Mouse (Mus musculus) heart, adult 2 months (tissue): ENCODE results near the gene S100a14. TPM values are rescaled to one million over a fixed set of nuclear protein-coding genes. Genes with fewer than 3 reads are reported as not detected.

ENCODE experiments used
- DNase-seq, 2 experiments: peaks; one replicate each; pipeline ENCODE4 v3.0.0; 2021
- H3K27ac ChIP-seq: fragments of 200-600 bp; 2 replicates; pipeline ENCODE4 v1.8.1; 2022
- H3K27me3 ChIP-seq: fragments of 200-500 bp; 2 replicates; pipeline ENCODE4 v1.6.1; 2012; ENCODE audit warnings: mild to moderate bottlenecking, low read length, inconsistent platforms, mixed read lengths; ENCODE audit not compliant: control insufficient read depth, insufficient read depth
- H3K36me3 ChIP-seq: fragments of 200-500 bp; 2 replicates; pipeline ENCODE4 v1.6.1; 2012; ENCODE audit warnings: low read length, inconsistent platforms; ENCODE audit not compliant: control insufficient read depth, insufficient read depth
- H3K4me1 ChIP-seq: fragments of 200-500 bp; 2 replicates; pipeline ENCODE4 v1.6.1; 2011; ENCODE audit warnings: low read length; ENCODE audit not compliant: control insufficient read depth, insufficient read depth
- H3K4me3 ChIP-seq: fragments of 200-600 bp; 2 replicates; pipeline ENCODE4 v1.8.1; 2022
- H3K79me2 ChIP-seq: fragments of 200-500 bp; replicated peaks from 2 replicates; pipeline ENCODE4 v1.6.1; 2012; ENCODE audit warnings: mild to moderate bottlenecking, inconsistent platforms, low read length, moderate library complexity, mixed read lengths; ENCODE audit not compliant: control insufficient read depth, insufficient read depth
- H3K9ac ChIP-seq: fragments of 200-500 bp; 2 replicates; pipeline ENCODE4 v1.6.1; 2012; ENCODE audit warnings: low read depth, mild to moderate bottlenecking, control low read depth, inconsistent platforms, low read length, mixed read lengths
- CTCF ChIP-seq: fragments of 200-600 bp; IDR thresholded peaks from 2 replicates; pipeline ENCODE4 v1.8.1; 2022; ENCODE audit warnings: antibody characterized with exemption, mild to moderate bottlenecking, moderate library complexity
- EP300 ChIP-seq: fragments of 200-500 bp; IDR thresholded peaks from 2 replicates; pipeline ENCODE4 v1.6.1; 2011; ENCODE audit warnings: low read depth, low read length, control low read depth; ENCODE audit not compliant: insufficient read depth
- POLR2A ChIP-seq: fragments of 200-500 bp; IDR thresholded peaks from 2 replicates; pipeline ENCODE4 v1.6.1; 2011; ENCODE audit warnings: mild to moderate bottlenecking, low read depth, low read length, control low read depth; ENCODE audit not compliant: insufficient read depth
- WGBS: fragments of 180-500 bp; shearing (Covaris S2); methylation state at CpG from one replicate; pipeline ENCODE4 v1.1.7; 2018; 5-methylcytosine and 5-hydroxymethylcytosine counted together
- intact Hi-C: fragments of 180-260 bp; cut with DNase I; formaldehyde crosslinking; loops from one replicate; pipeline ENCODE4 v1.15.1; 2025
- polyA plus RNA-seq: library from polyadenylated mRNA; depleted of rRNA; stranded (reverse); fragments of >200 nt; gene quantifications from 2 replicates; pipeline ENCODE4 v1.2.3, GENCODE M21; 2012
- total RNA-seq, 2 experiments: library from RNA; stranded (reverse); gene quantifications; 2 replicates each; pipeline ENCODE4 v1.2.3; 2021

The S100a14 gene
- total and polyA plus RNA-seq, 3 experiments = 0.23 to 0.57 (median 0.50) TPM

- peak; percentile 85 to 87 for DNase-seq
- peak overlapping the region; percentile 95 for H3K27ac ChIP-seq
- no peaks in the 10 kb centered on the region; the same call in 1 of the 2 replicates for H3K79me2 ChIP-seq
- peaks cover 9% of the 10 kb centered on the region; the same call in 1 of the 2 replicates for H3K36me3 ChIP-seq
- H3K9ac ChIP-seq = peak overlapping the region; percentile 68
- H3K4me1 ChIP-seq = peaks cover 14% of the 10 kb centered on the region
- intact Hi-C loops = no loop called here
- no peaks in the 10 kb centered on the region for H3K27me3 ChIP-seq
- H3K4me3 ChIP-seq = peak overlapping the region; percentile 70
- peak; percentile 37; the same call in 1 of the 2 replicates for TF ChIP-seq EP300
- peak; percentile 92 for TF ChIP-seq POLR2A
- no peak for TF ChIP-seq CTCF
- WGBS = 2% methylated on average over 10 of the region's 10 CpGs
Measured at GRCm38 (mm10) chr3:90514691-90515090, 12.0 kb upstream of the S100a14 start.

GRCm38 (mm10) chr3:90515242-90515641 is 11.4 kb upstream of the S100a14 start:
- peak; percentile 65 to 66 for DNase-seq
- WGBS = 8% methylated on average over 1 of the region's 1 CpGs
- peak overlapping the region; percentile 70 for H3K4me3 ChIP-seq

GRCm38 (mm10) chr3:90515789-90516188 is 10.9 kb upstream of the S100a14 start:
- H3K27me3 ChIP-seq = no peaks in the 10 kb centered on the region
- H3K9ac ChIP-seq = peak overlapping the region; percentile 33; the same call in 1 of the 2 replicates
- peak overlapping the region; percentile 70 for H3K4me3 ChIP-seq
- H3K79me2 ChIP-seq = no peaks in the 10 kb centered on the region; the same call in 1 of the 2 replicates
- peaks cover 12% of the 10 kb centered on the region for H3K36me3 ChIP-seq
- TF ChIP-seq CTCF = no peak
- DNase-seq = no peak
- 94% methylated on average over 4 of the region's 4 CpGs for WGBS
- peaks cover 14% of the 10 kb centered on the region for H3K4me1 ChIP-seq
- H3K27ac ChIP-seq = peak overlapping the region; percentile 95
- intact Hi-C loops = no loop called here

More at GRCm38 (mm10) chr3:90515242-90515641, 11.4 kb upstream of the S100a14 start:
- Histone ChIP-seq H3K4me1 (peaks cover 14% of the 10 kb centered on the region), H3K36me3 (peaks cover 9% of the 10 kb centered on the region; the same call in 1 of the 2 replicates), H3K9ac (peak overlapping the region; percentile 68), H3K27me3 (no peaks in the 10 kb centered on the region), H3K27ac (peak overlapping the region; percentile 95), H3K79me2 (no peaks in the 10 kb centered on the region; the same call in 1 of the 2 replicates)
- intact Hi-C loops = no loop called here
- TF ChIP-seq CTCF (no peak), EP300 (no peak), POLR2A (no peak)

- no peaks in the 10 kb centered on the region for H3K27me3 ChIP-seq
- H3K4me3 ChIP-seq = no peak overlapping the region
- H3K9ac ChIP-seq = no peak overlapping the region
- H3K79me2 ChIP-seq = no peaks in the 10 kb centered on the region; the same call in 1 of the 2 replicates
- H3K27ac ChIP-seq = no peak overlapping the region; the same call in 1 of the 2 replicates
- H3K36me3 ChIP-seq = peaks cover 12% of the 10 kb centered on the region
- H3K4me1 ChIP-seq = peaks cover 14% of the 10 kb centered on the region
- TF ChIP-seq POLR2A = no peak
- no peak for TF ChIP-seq CTCF
- intact Hi-C loops = no loop called here
- DNase-seq = no peak
- 64% methylated on average over 4 of the region's 4 CpGs for WGBS
Measured at GRCm38 (mm10) chr3:90517711-90518110, 8.9 kb upstream of the S100a14 start.

- 44% methylated on average over 4 of the region's 4 CpGs for WGBS
- Histone ChIP-seq H3K4me3 (no peak overlapping the region), H3K27me3 (no peaks in the 10 kb centered on the region), H3K36me3 (peaks cover 2% of the 10 kb centered on the region), H3K9ac (no peak overlapping the region), H3K27ac (no peak overlapping the region), H3K79me2 (no peaks in the 10 kb centered on the region), H3K4me1 (no peaks in the 10 kb centered on the region; the same call in 1 of the 2 replicates)
- intact Hi-C loops = loop anchor here (1.0 to 2.0 kb wide), 2 partner anchors 15 to 91 kb away; no protein-coding TSS in a partner anchor
- TF ChIP-seq POLR2A (no peak), CTCF (peak; percentile 91), EP300 (peak; percentile 72; the same call in 1 of the 2 replicates)
- DNase-seq = peak; percentile 47 to 50
Measured at GRCm38 (mm10) chr3:90525421-90525820, 1.2 kb upstream of the S100a14 start.

- no peak for DNase-seq
- 66% methylated on average over 2 of the region's 2 CpGs for WGBS
- H3K4me1 ChIP-seq = no peaks in the 10 kb centered on the region; the same call in 1 of the 2 replicates
- no peaks in the 10 kb centered on the region for H3K36me3 ChIP-seq
- H3K27ac ChIP-seq = no peak overlapping the region
- TF ChIP-seq POLR2A (no peak), EP300 (no peak), CTCF (no peak)
- H3K4me3 ChIP-seq = no peak overlapping the region
- no peak overlapping the region for H3K9ac ChIP-seq
- H3K27me3 ChIP-seq = no peaks in the 10 kb centered on the region
- intact Hi-C loops = loop anchor here (2.0 kb wide), 1 partner anchor 59 kb away; no protein-coding TSS in a partner anchor
- H3K79me2 ChIP-seq = no peaks in the 10 kb centered on the region
Measured at GRCm38 (mm10) chr3:90526076-90526475, 580 bp upstream of the S100a14 start.
